Mouse (Mus musculus) liver, embryonic 16.5 days (tissue): Measurements from ENCODE around the gene Fkbp5. TPM values are rescaled to one million over a fixed set of nuclear protein-coding genes. Genes with fewer than 3 reads are reported as not detected.

ENCODE experiments used
- ATAC-seq: fragments of 200-750 bp; cut with Nextera tagmentation; 2 replicates; pipeline ENCODE4 v1.8.0; 2017; ENCODE audit warnings: low read depth, mild to moderate bottlenecking, moderate number of reproducible peaks, moderate library complexity
- H3K27ac ChIP-seq: fragments of 300-500 bp; sonication (generic); 2 replicates; pipeline ENCODE4 v1.5.1; 2014; ENCODE audit warnings: mild to moderate bottlenecking, low read length
- H3K27me3 ChIP-seq: fragments of 300-500 bp; sonication (generic); 2 replicates; pipeline ENCODE4 v1.6.1; 2014; ENCODE audit warnings: low read depth, low read length, mixed read lengths; ENCODE audit not compliant: control insufficient read depth, insufficient read depth
- H3K36me3 ChIP-seq: fragments of 300-500 bp; sonication (generic); 2 replicates; pipeline ENCODE4 v1.6.1; 2014; ENCODE audit warnings: mild to moderate bottlenecking; ENCODE audit not compliant: control insufficient read depth, insufficient read depth
- H3K4me1 ChIP-seq: fragments of 300-500 bp; sonication (generic); 2 replicates; pipeline ENCODE4 v1.6.1; 2014; ENCODE audit warnings: low read depth, low read length, mixed read lengths; ENCODE audit not compliant: control insufficient read depth
- H3K4me2 ChIP-seq: fragments of 300-500 bp; sonication (generic); 2 replicates; pipeline ENCODE4 v1.6.1; 2014; ENCODE audit warnings: low read depth, low read length, mixed read lengths
- H3K4me3 ChIP-seq: fragments of 300-500 bp; sonication (generic); 2 replicates; pipeline ENCODE4 v1.5.1; 2014; ENCODE audit warnings: low read depth, mild to moderate bottlenecking, low read length
- H3K9ac ChIP-seq: fragments of 300-500 bp; sonication (generic); 2 replicates; pipeline ENCODE4 v1.6.1; 2014; ENCODE audit warnings: low read depth, low read length
- H3K9me3 ChIP-seq: fragments of 300-500 bp; sonication (generic); replicated peaks from 2 replicates; pipeline ENCODE4 v1.6.1; 2016; ENCODE audit warnings: low read length; ENCODE audit not compliant: control insufficient read depth
- WGBS: fragments of 180-500 bp; shearing (Covaris S2); extraction: QIAGEN DNeasy Blood & Tissue Kit; methylation state at CpG from one replicate; pipeline ENCODE4 v1.1.7; 2014; ENCODE audit not compliant: insufficient replicate concordance; 5-methylcytosine and 5-hydroxymethylcytosine counted together
- polyA plus RNA-seq: library from polyadenylated mRNA; unstranded; fragments of >200 nt; fragmentation: Nextera tagmentation; extraction: Ambion mirVana; gene quantifications from 2 replicates; pipeline ENCODE4 v1.2.1, GENCODE M21; 2015

Fkbp5 gene
- polyA plus RNA-seq, 1 experiment from 2014 or later, result 21.5 TPM

DNA sequence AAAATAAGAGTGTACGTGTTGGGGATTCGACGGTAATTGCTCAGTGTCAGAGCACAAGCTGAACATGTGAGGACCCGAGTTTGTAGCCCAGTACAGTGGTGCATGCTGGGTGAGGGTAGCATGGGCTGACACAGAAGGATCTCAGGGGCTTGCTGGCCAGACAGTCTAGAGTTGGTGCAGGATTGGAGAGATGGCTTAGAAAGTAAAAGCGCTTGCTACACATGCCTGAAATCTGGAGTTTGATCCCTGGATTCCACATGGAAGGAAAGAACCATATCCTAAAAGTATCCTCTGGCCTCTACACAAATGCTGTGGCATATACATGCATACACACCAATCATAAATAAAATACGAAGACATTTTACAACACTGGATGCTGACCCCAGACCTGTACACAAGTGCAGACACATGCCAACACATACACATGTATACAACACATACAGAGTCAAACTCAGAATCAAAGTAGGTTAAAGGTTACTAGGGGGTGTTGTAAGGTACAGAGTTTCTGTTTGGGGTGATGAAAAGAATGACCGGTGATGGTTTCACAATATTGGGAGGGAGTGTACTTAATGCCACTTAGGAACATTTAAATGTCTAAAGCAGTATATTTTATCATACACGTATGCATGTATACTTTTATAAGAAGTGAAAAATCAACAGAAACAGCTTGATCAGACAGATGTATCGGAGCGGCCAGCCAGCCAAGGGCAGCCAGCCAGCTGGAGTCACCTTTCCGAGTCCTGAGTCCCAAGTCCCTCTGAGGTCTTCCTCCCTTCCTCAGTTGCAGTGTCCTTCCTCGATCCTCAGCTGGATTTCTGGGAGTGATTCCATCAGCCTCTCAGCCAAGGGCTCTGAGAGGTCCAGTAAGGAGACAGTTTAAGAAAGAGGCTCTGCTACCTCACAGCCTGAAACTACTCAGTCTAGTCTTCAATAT, 71.2 kb downstream of the Fkbp5 start:
- Histone ChIP-seq H3K4me1 (peaks cover 17% of the 10 kb centered on the region), H3K36me3 (no peaks in the 10 kb centered on the region), H3K9me3 (no peaks in the 10 kb centered on the region), H3K27ac (peak overlapping the region; percentile 77), H3K4me3 (no peak overlapping the region), H3K9ac (no peak overlapping the region), H3K4me2 (peak overlapping the region; percentile 37; the same call in 1 of the 2 replicates), H3K27me3 (no peaks in the 10 kb centered on the region)
- ATAC-seq, result peak; percentile 84
- WGBS, result 67% methylated on average over 12 of the region's 12 CpGs

DNA sequence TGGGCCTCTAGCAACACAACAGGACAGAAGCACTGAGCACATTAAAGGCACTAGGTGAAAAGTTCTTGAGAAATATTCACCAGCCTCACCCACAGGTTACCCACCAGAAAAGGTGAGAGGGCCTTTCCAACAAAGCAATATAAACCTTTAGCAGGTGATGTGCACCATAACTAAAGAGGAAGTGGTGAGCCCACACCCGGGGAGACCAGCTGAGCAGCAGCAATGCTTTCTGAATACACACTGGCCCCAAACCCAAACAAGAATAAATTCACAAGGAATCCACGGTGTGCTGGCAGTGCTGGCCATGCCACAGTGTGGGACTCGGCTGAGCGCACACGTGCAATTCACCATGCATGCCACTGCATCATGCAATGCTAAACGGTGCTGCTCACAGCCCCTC, 74.7 kb downstream of the Fkbp5 start:
- H3K27ac ChIP-seq, result 0 out of 2 replicates have a peak overlapping the region, but pooled peaks have one; percentile 16
- 53% methylated on average over 6 of the region's 6 CpGs for WGBS
- no peak for ATAC-seq

DNA sequence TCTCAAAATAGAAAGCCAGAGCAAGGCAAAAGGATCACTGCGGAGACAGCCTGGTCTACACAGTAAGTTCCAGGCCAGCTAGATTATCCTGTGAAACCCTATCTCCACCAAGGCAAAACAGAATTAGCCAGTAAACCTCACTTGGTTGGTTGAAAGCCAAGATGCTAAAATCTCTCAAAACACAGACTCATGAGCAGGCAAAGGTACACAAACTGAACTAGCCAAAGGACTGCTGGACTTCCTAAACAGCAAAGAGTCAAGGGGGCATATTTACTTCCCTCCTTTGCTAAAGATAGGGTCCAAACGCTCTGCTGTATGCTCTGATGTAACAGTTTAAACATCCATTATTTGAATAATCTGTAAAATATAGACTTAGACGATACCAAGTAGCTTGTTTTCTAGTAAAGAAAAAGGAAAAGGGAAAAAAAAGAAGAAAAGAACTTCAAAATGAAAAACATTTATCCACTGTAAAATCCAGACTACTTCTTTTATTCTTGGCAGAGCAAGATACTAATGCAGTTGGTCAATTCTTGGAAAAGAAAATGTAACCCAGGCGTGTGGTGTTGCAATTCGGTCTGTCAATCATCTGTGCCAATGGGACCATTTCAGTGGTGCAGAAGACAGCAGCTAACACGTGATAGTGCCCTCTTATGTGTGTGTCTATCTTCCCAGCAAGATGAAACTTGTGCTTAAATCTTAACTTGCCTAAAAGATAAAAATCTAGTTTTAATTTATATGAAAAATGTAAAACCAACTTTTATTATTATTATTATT, 78.8 kb downstream of the Fkbp5 start:
- no peaks in the 10 kb centered on the region for H3K9me3 ChIP-seq
- peak overlapping the region; percentile 83 for H3K27ac ChIP-seq
- peaks cover 13% of the 10 kb centered on the region for H3K4me1 ChIP-seq
- WGBS, result 46% methylated on average over 6 of the region's 6 CpGs
- H3K4me2 ChIP-seq, result peak overlapping the region; percentile 29; the same call in 1 of the 2 replicates
- no peaks in the 10 kb centered on the region for H3K36me3 ChIP-seq
- ATAC-seq, result peak; percentile 86
- no peak overlapping the region for H3K9ac ChIP-seq
- H3K27me3 ChIP-seq, result no peaks in the 10 kb centered on the region
- H3K4me3 ChIP-seq, result no peak overlapping the region

More for the DNA sequence above, 74.7 kb downstream of the Fkbp5 start:
- no peaks in the 10 kb centered on the region for H3K9me3 ChIP-seq
- H3K4me1 ChIP-seq, result peaks cover 17% of the 10 kb centered on the region
- no peak overlapping the region for H3K9ac ChIP-seq
- no peaks in the 10 kb centered on the region for H3K36me3 ChIP-seq
- H3K27me3 ChIP-seq, result no peaks in the 10 kb centered on the region
- no peak overlapping the region for H3K4me3 ChIP-seq
- no peak overlapping the region for H3K4me2 ChIP-seq

DNA sequence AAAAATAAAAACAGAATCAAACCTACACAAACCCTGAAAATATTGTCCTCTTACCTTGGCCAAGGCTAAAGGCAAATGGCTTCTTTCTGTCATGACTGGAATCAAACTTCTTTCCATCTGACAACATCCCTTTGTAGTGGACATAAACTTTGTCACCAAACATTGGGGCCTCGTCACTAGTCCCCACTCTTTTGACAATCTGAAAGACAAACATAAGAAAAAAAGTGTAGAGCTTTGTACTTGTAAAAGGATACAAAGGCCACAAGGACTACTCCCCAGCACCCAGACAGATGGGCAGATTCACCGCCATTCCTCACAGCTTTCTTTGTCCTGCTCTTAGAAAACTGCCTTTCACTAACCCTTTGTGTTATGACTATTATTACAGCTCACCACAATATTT, 79.4 kb downstream of the Fkbp5 start:
- Histone ChIP-seq H3K4me2 (peak overlapping the region; percentile 29; the same call in 1 of the 2 replicates), H3K4me1 (peaks cover 13% of the 10 kb centered on the region), H3K4me3 (no peak overlapping the region), H3K9me3 (no peaks in the 10 kb centered on the region), H3K27ac (peak overlapping the region; percentile 83), H3K9ac (no peak overlapping the region), H3K27me3 (no peaks in the 10 kb centered on the region), H3K36me3 (no peaks in the 10 kb centered on the region)
- peak; percentile 62 for ATAC-seq
- 62% methylated on average over 2 of the region's 2 CpGs for WGBS

DNA sequence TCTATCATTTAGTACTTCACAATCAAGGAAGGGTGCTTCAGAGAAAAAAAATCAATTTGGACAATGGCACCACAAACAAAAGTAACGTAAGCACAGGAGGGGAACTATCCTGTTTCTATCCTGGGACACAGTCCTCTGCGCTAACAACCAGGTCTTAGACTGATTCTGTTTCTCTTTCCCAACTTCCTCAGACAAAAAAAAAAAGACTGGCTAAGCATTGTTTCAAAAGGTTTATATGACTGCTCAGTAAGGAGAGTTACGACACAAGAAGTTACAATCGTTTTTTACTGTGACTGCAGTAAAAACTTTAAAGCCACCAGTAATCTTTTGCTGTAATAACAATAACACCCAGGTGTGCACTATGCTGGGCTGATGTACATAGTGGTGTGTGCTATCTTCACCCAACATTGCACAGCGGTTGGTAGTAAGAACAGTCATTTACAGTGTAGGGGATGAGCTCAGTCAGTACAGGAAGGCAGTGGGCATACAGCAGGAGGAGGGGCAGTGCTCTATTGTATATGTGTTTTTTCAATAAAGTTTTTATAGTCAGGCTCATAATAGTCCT, 82.3 kb downstream of the Fkbp5 start:
- Histone ChIP-seq H3K27me3 (no peaks in the 10 kb centered on the region), H3K4me1 (no peaks in the 10 kb centered on the region; the same call in 1 of the 2 replicates), H3K9ac (no peak overlapping the region), H3K9me3 (no peaks in the 10 kb centered on the region), H3K4me2 (no peak overlapping the region), H3K4me3 (no peak overlapping the region), H3K27ac (peak overlapping the region; percentile 50; the same call in 1 of the 2 replicates), H3K36me3 (no peaks in the 10 kb centered on the region)
- 53% methylated on average over 5 of the region's 5 CpGs for WGBS
- no peak for ATAC-seq

DNA sequence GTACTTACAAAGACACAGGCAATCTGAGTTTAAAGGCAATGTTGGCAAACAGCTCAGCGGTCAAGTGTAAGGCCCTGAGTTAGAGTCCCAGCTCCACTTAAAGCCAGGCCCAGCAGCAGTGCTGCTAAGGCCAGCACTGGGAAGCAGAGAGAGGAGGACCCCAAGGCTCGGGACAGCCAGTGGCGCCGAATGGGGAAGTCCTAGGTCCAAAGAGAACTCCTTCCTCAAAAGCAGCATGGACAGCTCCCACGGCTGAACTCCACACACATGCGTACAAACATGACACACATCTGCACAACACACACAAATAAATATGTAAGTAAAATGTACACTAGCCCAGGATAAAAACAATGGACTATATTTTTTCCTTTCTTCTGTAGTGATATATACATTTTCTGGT, 84.3 kb downstream of the Fkbp5 start:
- Histone ChIP-seq H3K4me2 (no peak overlapping the region), H3K9ac (no peak overlapping the region), H3K4me3 (no peak overlapping the region), H3K4me1 (no peaks in the 10 kb centered on the region; the same call in 1 of the 2 replicates), H3K27me3 (no peaks in the 10 kb centered on the region), H3K36me3 (no peaks in the 10 kb centered on the region), H3K27ac (no peak overlapping the region), H3K9me3 (no peaks in the 10 kb centered on the region)
- 56% methylated on average over 6 of the region's 6 CpGs for WGBS
- ATAC-seq, result no peak

DNA sequence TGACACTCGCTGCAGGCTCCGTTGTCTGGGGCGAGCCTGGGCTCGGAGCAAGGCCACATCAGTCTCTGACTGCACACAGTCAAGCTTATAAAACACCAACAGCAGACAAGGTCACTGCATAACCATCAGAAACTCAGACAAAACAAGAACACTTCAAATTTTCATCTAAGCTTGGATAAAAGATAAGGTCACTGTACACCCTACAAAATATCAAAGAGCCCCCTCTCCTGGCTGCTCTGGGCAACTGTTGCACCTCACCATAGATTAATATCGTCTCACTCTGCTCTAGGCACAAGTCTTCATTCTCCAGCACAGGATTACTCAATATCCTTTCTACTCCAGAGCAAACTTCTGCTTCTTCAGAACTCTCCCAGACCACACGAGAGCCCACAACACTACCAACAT, 85.4 kb downstream of the Fkbp5 start:
- Histone ChIP-seq H3K4me2 (no peak overlapping the region), H3K9me3 (no peaks in the 10 kb centered on the region), H3K27me3 (no peaks in the 10 kb centered on the region), H3K27ac (no peak overlapping the region), H3K9ac (no peak overlapping the region), H3K4me3 (no peak overlapping the region), H3K4me1 (no peaks in the 10 kb centered on the region; the same call in 1 of the 2 replicates), H3K36me3 (peaks cover 2% of the 10 kb centered on the region; the same call in 1 of the 2 replicates)
- ATAC-seq, result 0 out of 2 replicates have a peak, but pooled peaks have one; percentile 16
- WGBS, result 69% methylated on average over 6 of the region's 6 CpGs

DNA sequence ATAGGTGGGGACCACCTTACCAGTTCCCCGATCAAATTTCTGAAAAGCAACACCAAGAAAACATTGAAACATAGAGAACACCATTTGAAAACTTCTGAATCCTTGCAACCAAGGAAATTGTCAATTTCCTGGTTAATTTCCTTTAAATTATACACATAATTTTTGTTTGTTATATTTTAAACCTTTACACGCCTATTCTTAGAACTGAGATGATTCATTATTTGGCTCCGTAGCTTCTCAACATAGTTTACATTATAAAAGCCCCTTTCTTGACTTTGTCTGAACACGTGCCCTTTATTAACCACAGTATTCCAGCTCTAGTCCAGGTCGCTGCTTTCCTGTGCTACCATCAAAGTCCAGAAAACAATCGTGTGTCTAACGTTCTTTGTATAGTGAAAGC, 86.3 kb downstream of the Fkbp5 start:
- ATAC-seq, result no peak
- H3K9me3 ChIP-seq, result no peaks in the 10 kb centered on the region
- no peak overlapping the region for H3K4me3 ChIP-seq
- no peak overlapping the region for H3K9ac ChIP-seq
- H3K36me3 ChIP-seq, result peaks cover 3% of the 10 kb centered on the region; the same call in 1 of the 2 replicates
- H3K4me2 ChIP-seq, result no peak overlapping the region
- no peak overlapping the region for H3K27ac ChIP-seq
- no peaks in the 10 kb centered on the region; the same call in 1 of the 2 replicates for H3K4me1 ChIP-seq
- 69% methylated on average over 7 of the region's 7 CpGs for whole genome bisulfite sequencing
- H3K27me3 ChIP-seq, result no peaks in the 10 kb centered on the region
